Mouse (Mus musculus): Measurements from ENCODE around the gene Gtf2f2.

GRCm38 (mm10) chr14:75883330-75883729 lies 127.3 kb downstream of the Gtf2f2 start:
- TF ChIP-seq POLR2A (IDR thresholded peaks at IDR 0.05; ENCODE audit: borderline replicate concordance, control insufficient read depth, low read depth, low read length), result no peak
- TF ChIP-seq CTCF (IDR thresholded peaks at IDR 0.05; ENCODE audit: control insufficient read depth, insufficient read depth, low read length), result peak; percentile 14; the same call in 1 of the 2 replicates
